Mouse (Mus musculus) lung, postnatal 0 days (tissue): ENCODE measurements around the gene Bcap31.

Source experiments
- CTCF ChIP-seq: IDR thresholded peaks from 2 replicates; pipeline ENCODE4 v1.5.1; 2016; ENCODE audit warnings: antibody characterized with exemption, mild to moderate bottlenecking
- EP300 ChIP-seq: IDR thresholded peaks from 2 replicates; pipeline ENCODE4 v1.6.1; 2016; ENCODE audit warnings: antibody characterized with exemption, mild to moderate bottlenecking, control low read depth

GRCm38 (mm10) chrX:73684978-73685377 lies 31.0 kb downstream of the Bcap31 start:
- TF ChIP-seq CTCF (no peak), EP300 (no peak)
